Mouse (Mus musculus): ENCODE data around the gene Ttbk2. TPM values are rescaled to one million over a fixed set of nuclear protein-coding genes. Genes with fewer than 3 reads are reported as not detected.
A peak's percentile ranks its signal among the peaks of the same experiment; 100 is the strongest.

The Ttbk2 gene
- 4.7 and 4.9 TPM in 2 replicates for polyA plus RNA-seq (2016; fragmentation: Nextera tagmentation; extraction: Ambion mirVana)

GRCm38 (mm10) chr2:120850424-120851082, at the start of gene Ttbk2:
TSS of gene Ttbk2 (minus strand) at chr2:120850604.
- H3K9me3 ChIP-seq = no peaks in the 10 kb centered on the region
- H3K27ac ChIP-seq (replicated peaks) = peak within 1 kb of the TSS; percentile 91
- peak within 1 kb of the TSS; percentile 95 for H3K4me3 ChIP-seq
- WGBS = under 1% methylated on average over 39 of the region's 39 CpGs
- H3K27me3 ChIP-seq (replicated peaks; ENCODE audit: low read depth, poor library complexity, severe bottlenecking) = no peaks in the 10 kb centered on the region
- peaks cover 14% of the 10 kb centered on the region for H3K4me1 ChIP-seq
- peak; percentile 98 for DNase-seq (ENCODE audit: low spot score)
- no peaks in the 10 kb centered on the region for H3K36me3 ChIP-seq (replicated peaks)

GRCm38 (mm10) chr2:120896361-120896760, 46.0 kb upstream of the Ttbk2 start:
- no peak overlapping the region for H3K4me3 ChIP-seq
- peaks cover 96% of the 10 kb centered on the region for H3K36me3 ChIP-seq (replicated peaks)
- 97% methylated on average over 3 of the region's 3 CpGs for WGBS
- no peaks in the 10 kb centered on the region for H3K27me3 ChIP-seq (replicated peaks; ENCODE audit: low read depth, poor library complexity, severe bottlenecking)
- no peak for DNase-seq (ENCODE audit: low spot score)
- H3K27ac ChIP-seq (replicated peaks) = no peak overlapping the region
- H3K9me3 ChIP-seq = no peaks in the 10 kb centered on the region
- no peaks in the 10 kb centered on the region for H3K4me1 ChIP-seq

DNA sequence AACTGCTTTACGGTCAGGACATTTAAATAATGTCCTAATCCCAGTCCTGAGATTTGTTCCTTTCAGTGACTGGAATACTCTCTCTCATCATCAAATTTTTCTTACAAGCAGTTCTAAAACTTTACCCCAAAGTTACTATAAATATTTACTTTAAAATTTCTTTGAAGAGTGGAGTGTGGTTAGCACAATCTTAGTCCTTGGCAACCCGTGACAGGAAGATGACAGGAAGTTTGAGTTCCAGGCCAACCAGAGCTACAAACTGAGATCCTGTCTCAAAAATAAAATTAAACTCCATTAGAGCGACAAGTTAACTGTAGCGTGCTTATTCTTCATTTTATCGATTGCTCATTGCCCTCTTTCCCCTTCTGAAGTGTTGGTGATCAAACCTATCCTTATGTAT, 37.2 kb upstream of the Ttbk2 start:
- no peak overlapping the region for H3K27ac ChIP-seq (replicated peaks)
- no peak overlapping the region for H3K4me3 ChIP-seq
- H3K4me1 ChIP-seq = no peaks in the 10 kb centered on the region
- H3K36me3 ChIP-seq (replicated peaks) = peaks cover 76% of the 10 kb centered on the region
- no peaks in the 10 kb centered on the region for H3K9me3 ChIP-seq
- WGBS = 95% methylated on average over 5 of the region's 5 CpGs
- DNase-seq (ENCODE audit: low spot score) = no peak
- H3K27me3 ChIP-seq (replicated peaks; ENCODE audit: low read depth, poor library complexity, severe bottlenecking) = no peaks in the 10 kb centered on the region

DNA sequence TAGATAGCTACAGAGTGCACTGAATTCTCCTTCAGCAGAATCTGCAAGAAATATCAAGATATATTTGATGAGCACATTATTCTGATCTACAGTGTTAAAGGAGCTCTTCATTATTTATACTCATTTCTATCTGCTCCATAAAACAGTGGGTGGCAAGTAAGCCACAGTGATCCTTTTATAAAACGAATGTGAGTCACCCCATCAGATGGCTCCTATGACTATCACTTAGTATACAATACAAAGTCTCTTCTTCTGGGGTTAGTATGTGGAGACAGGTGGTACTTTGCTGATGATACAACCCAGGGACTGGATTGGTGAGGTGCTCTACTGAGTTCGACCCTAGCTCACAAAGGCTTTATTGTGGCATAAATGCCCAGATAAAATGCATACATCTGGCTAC, 22.8 kb upstream of the Ttbk2 start:
- H3K36me3 ChIP-seq (replicated peaks) = peaks cover 81% of the 10 kb centered on the region
- no peak overlapping the region for H3K27ac ChIP-seq (replicated peaks)
- no peak overlapping the region for H3K4me3 ChIP-seq
- WGBS = 84% methylated on average over 2 of the region's 2 CpGs
- no peaks in the 10 kb centered on the region for H3K9me3 ChIP-seq
- no peaks in the 10 kb centered on the region for H3K27me3 ChIP-seq (replicated peaks; ENCODE audit: low read depth, poor library complexity, severe bottlenecking)
- no peak for DNase-seq (ENCODE audit: low spot score)
- H3K4me1 ChIP-seq = no peaks in the 10 kb centered on the region

- H3K36me3 ChIP-seq (replicated peaks) = peaks cover 80% of the 10 kb centered on the region
- H3K4me3 ChIP-seq = no peak overlapping the region
- 90% methylated on average over 9 of the region's 9 CpGs for WGBS
- H3K27ac ChIP-seq (replicated peaks) = no peak overlapping the region
- H3K9me3 ChIP-seq = no peaks in the 10 kb centered on the region
- DNase-seq (ENCODE audit: low spot score) = no peak
- no peaks in the 10 kb centered on the region for H3K4me1 ChIP-seq
- no peaks in the 10 kb centered on the region for H3K27me3 ChIP-seq (replicated peaks; ENCODE audit: low read depth, poor library complexity, severe bottlenecking)
Observed at GRCm38 (mm10) chr2:120871447-120872336, 21.3 kb upstream of the Ttbk2 start.

DNA sequence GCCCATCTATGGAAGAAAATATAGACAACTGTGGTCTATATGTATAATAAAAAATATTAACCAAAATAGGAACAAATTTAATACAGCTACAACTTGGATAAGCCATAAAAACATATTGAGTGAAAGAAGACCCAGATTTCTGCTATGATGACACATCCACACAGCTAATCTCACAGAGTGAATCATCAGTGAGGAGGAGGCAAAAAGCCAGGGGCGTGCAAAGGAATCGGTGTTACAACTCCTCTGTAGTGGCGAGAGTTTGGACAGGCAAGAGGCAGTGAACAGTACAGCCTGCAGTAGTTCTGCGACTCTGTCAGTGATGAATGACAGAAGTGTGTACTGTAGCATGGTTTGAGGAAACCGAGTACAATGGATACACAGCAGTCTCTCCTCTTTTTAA, 16.9 kb upstream of the Ttbk2 start:
- H3K27me3 ChIP-seq (replicated peaks; ENCODE audit: low read depth, poor library complexity, severe bottlenecking) = no peaks in the 10 kb centered on the region
- WGBS = 91% methylated on average over 5 of the region's 5 CpGs
- DNase-seq (ENCODE audit: low spot score) = no peak
- no peaks in the 10 kb centered on the region for H3K4me1 ChIP-seq
- H3K27ac ChIP-seq (replicated peaks) = no peak overlapping the region
- H3K36me3 ChIP-seq (replicated peaks) = peaks cover 86% of the 10 kb centered on the region
- H3K9me3 ChIP-seq = no peaks in the 10 kb centered on the region
- no peak overlapping the region for H3K4me3 ChIP-seq

GRCm38 (mm10) chr2:120866561-120866960, 16.2 kb upstream of the Ttbk2 start:
- no peaks in the 10 kb centered on the region for H3K4me1 ChIP-seq
- no peaks in the 10 kb centered on the region for H3K27me3 ChIP-seq (replicated peaks; ENCODE audit: low read depth, poor library complexity, severe bottlenecking)
- no peak overlapping the region for H3K4me3 ChIP-seq
- 29% methylated on average over 1 of the region's 1 CpGs for WGBS
- peaks cover 86% of the 10 kb centered on the region for H3K36me3 ChIP-seq (replicated peaks)
- DNase-seq (ENCODE audit: low spot score) = peak; percentile 48
- no peak overlapping the region for H3K27ac ChIP-seq (replicated peaks)
- no peaks in the 10 kb centered on the region for H3K9me3 ChIP-seq

DNA sequence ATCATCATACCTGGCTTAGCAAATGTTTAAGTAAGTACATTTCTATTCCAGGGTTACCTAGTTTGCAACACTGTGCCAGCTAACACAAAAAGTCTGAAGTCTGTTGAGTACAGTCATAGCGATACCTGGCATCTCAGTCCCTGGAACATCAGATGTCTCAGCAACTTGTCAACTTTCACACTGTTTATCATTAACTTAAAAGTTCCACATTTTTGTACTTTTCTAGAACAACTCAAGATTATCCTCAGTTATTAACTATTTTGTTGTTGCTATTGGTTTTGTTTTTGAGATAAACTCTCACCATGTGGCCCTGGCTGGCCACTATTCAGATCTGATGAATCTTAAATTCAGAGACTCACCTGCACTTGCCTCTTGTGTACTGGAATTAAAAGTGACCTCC, 13.0 kb upstream of the Ttbk2 start:
- H3K9me3 ChIP-seq = no peaks in the 10 kb centered on the region
- no peak overlapping the region for H3K27ac ChIP-seq (replicated peaks)
- peaks cover 85% of the 10 kb centered on the region for H3K36me3 ChIP-seq (replicated peaks)
- DNase-seq (ENCODE audit: low spot score) = no peak
- H3K4me1 ChIP-seq = no peaks in the 10 kb centered on the region
- H3K4me3 ChIP-seq = no peak overlapping the region
- WGBS = 98% methylated on average over 1 of the region's 1 CpGs
- no peaks in the 10 kb centered on the region for H3K27me3 ChIP-seq (replicated peaks; ENCODE audit: low read depth, poor library complexity, severe bottlenecking)

DNA sequence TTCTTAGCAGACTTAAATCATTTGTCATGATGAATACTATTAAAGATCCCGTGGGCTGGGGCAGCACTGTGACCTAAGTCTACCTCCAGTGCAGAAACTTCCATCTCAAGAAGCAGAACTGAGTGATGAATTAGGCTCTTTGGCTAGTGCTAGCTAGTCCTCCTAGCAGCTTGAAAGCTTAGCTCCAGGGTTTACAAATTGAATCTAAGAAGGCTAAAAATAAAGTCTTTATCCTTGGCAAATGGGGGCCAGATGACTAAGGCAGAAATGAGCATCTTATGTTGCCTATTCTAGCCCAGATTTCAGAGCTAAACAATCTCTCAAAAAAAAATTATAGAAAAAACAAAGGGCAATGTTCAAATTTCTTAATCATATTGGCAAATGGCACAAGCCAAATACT, 10.3 kb upstream of the Ttbk2 start:
- Histone ChIP-seq H3K4me3 (no peak overlapping the region), H3K27ac (replicated peaks) (no peak overlapping the region), H3K9me3 (no peaks in the 10 kb centered on the region), H3K36me3 (replicated peaks) (peaks cover 62% of the 10 kb centered on the region), H3K4me1 (no peaks in the 10 kb centered on the region), H3K27me3 (replicated peaks; ENCODE audit: low read depth, poor library complexity, severe bottlenecking) (no peaks in the 10 kb centered on the region)
- WGBS = 83% methylated on average over 1 of the region's 1 CpGs
- DNase-seq (ENCODE audit: low spot score) = no peak

DNA sequence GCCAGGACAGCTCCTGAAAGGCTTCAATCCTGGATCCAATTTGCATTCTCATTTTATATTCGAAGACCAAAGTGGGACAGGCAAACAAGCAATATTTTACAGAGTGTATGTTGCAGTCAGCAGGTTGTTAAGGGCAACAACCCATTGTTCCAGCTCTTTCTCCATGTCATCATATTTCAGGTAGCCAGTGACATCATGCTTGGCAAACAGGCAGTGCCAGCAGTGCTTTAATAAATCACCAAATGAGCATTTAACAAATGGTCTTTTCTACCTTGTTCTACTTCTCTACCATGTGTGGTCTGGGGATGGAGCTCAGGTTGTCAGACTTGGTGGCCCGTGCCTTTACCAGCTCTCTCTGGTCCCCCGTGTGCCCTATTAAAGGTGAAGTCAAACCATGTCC, 7.7 kb upstream of the Ttbk2 start:
- Histone ChIP-seq H3K27ac (replicated peaks) (no peak overlapping the region), H3K36me3 (replicated peaks) (peaks cover 37% of the 10 kb centered on the region), H3K9me3 (no peaks in the 10 kb centered on the region), H3K4me3 (no peak overlapping the region), H3K4me1 (no peaks in the 10 kb centered on the region), H3K27me3 (replicated peaks; ENCODE audit: low read depth, poor library complexity, severe bottlenecking) (no peaks in the 10 kb centered on the region)
- DNase-seq (ENCODE audit: low spot score) = no peak
- WGBS = 86% methylated on average over 3 of the region's 3 CpGs

- Histone ChIP-seq H3K4me3 (no peak overlapping the region), H3K4me1 (peaks cover 14% of the 10 kb centered on the region), H3K27me3 (replicated peaks; ENCODE audit: low read depth, poor library complexity, severe bottlenecking) (no peaks in the 10 kb centered on the region), H3K9me3 (no peaks in the 10 kb centered on the region), H3K36me3 (replicated peaks) (no peaks in the 10 kb centered on the region), H3K27ac (replicated peaks) (no peak overlapping the region)
- 82% methylated on average over 3 of the region's 3 CpGs for WGBS
- DNase-seq (ENCODE audit: low spot score) = no peak
Observed at GRCm38 (mm10) chr2:120853151-120853550, 2.7 kb upstream of the Ttbk2 start.

DNA sequence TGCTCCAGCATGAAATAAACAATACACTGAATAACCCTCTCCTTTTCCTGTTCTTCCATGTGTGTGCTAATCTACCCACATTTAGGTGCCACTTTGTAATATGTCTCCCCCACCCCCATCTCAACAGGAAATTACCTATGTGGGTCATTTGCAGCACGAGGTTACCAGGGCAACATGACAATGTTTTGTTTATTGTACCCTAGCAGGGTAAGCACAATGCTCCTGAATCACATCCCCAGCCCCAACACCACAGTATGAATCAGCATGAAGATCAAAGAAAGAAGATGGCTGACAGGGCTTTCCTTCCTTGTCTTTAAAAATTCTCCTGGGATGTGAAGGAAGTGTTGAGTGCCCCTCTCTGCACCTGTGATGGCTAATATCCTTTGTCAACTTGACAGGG, 2.2 kb upstream of the Ttbk2 start:
- peaks cover 14% of the 10 kb centered on the region for H3K4me1 ChIP-seq
- H3K27me3 ChIP-seq (replicated peaks; ENCODE audit: low read depth, poor library complexity, severe bottlenecking) = no peaks in the 10 kb centered on the region
- no peak for DNase-seq (ENCODE audit: low spot score)
- no peak overlapping the region for H3K4me3 ChIP-seq
- H3K9me3 ChIP-seq = no peaks in the 10 kb centered on the region
- WGBS = 48% methylated on average over 1 of the region's 1 CpGs
- no peak overlapping the region for H3K27ac ChIP-seq (replicated peaks)
- H3K36me3 ChIP-seq (replicated peaks) = no peaks in the 10 kb centered on the region
